22 mouse cellular contexts compared by ENCODE assay signal in genomic region chr9:74923291-74923977, GRCm38 (mm10). TPM values are rescaled to one million over a fixed set of nuclear protein-coding genes. Genes with fewer than 3 reads are reported as not detected.
A peak's percentile ranks its signal among the peaks of the same experiment; 100 is the strongest.
DNase-seq lines count a peak whose midpoint lies in the region; ATAC-seq and TF ChIP-seq lines count a peak whose summit lies in the region.
"Had no signal": no experiment of that assay in that cellular context is flagged by ENCODE, and none has a peak within 500 bp of the region (broad histone marks: within the 10 kb centered on the region; RNA-seq: fewer than 3 reads in every experiment).

No protein-coding gene starts in this region.

- DNase-seq in heart, embryonic 10.5 days (ENCODE audit: low spot score) = no peak
- DNase-seq in heart, adult 11 months = no peak
- DNase-seq in kidney, adult 2 months = peak; percentile 89
- DNase-seq in testis, postnatal 14 days (ENCODE audit: low spot score) = no peak
- DNase-seq in kidney, postnatal 36 days = peak; percentile 71 to 80
- DNase-seq: adrenal gland, postnatal 36 days; cerebellum, adult 2 months; cerebellum, postnatal 14 days; forebrain, postnatal 0 days; layer of hippocampus, postnatal 36 days; left cerebral cortex, postnatal 4 days; liver, embryonic 13.5 days; lung, adult 2 months; lung, postnatal 10 days had no signal

- no peaks in the 10 kb centered on the region for H3K9me3 ChIP-seq in heart, embryonic 10.5 days
- H3K9me3 ChIP-seq in kidney, embryonic 15.5 days (replicated peaks) = no peaks in the 10 kb centered on the region
- H3K9me3 ChIP-seq: liver, embryonic 13.5 days; neural tube, embryonic 13.5 days had no signal

- H3K4me3 ChIP-seq in heart, embryonic 10.5 days = no peak overlapping the region
- no peak overlapping the region for H3K4me3 ChIP-seq in kidney, adult 2 months (ENCODE audit: insufficient read depth, low read depth, low read length)
- no peak overlapping the region for H3K4me3 ChIP-seq in kidney, embryonic 15.5 days (replicated peaks)
- no peak overlapping the region for H3K4me3 ChIP-seq in testis, adult 2 months (ENCODE audit: control insufficient read depth, low read depth, low read length)
- H3K4me3 ChIP-seq: liver, embryonic 13.5 days; neural tube, embryonic 13.5 days had no signal

- no peaks in the 10 kb centered on the region for H3K27me3 ChIP-seq in heart, embryonic 10.5 days (ENCODE audit: insufficient read depth, poor library complexity, severe bottlenecking)
- no peaks in the 10 kb centered on the region for H3K27me3 ChIP-seq in kidney, adult 2 months (replicated peaks; ENCODE audit: control insufficient read depth, insufficient read depth, low read length)
- H3K27me3 ChIP-seq in kidney, embryonic 15.5 days = no peaks in the 10 kb centered on the region
- H3K27me3 ChIP-seq in testis, adult 2 months (ENCODE audit: control insufficient read depth, insufficient read depth, low read length) = no peaks in the 10 kb centered on the region
- H3K27me3 ChIP-seq: liver, embryonic 13.5 days; neural tube, embryonic 13.5 days had no signal

- peaks cover 12% of the 10 kb centered on the region for H3K4me1 ChIP-seq in heart, embryonic 10.5 days
- peaks cover 17% of the 10 kb centered on the region for H3K4me1 ChIP-seq in kidney, adult 2 months (ENCODE audit: control insufficient read depth, insufficient read depth, low read length)
- peaks cover 16% of the 10 kb centered on the region for H3K4me1 ChIP-seq in kidney, embryonic 15.5 days
- no peaks in the 10 kb centered on the region; the same call in 1 of the 2 replicates for H3K4me1 ChIP-seq in testis, adult 2 months (ENCODE audit: control insufficient read depth, insufficient read depth, low read length)

- H3K36me3 ChIP-seq in heart, embryonic 10.5 days = no peaks in the 10 kb centered on the region
- no peaks in the 10 kb centered on the region for H3K36me3 ChIP-seq in kidney, adult 2 months (ENCODE audit: control insufficient read depth, insufficient read depth, low read length)
- H3K36me3 ChIP-seq in kidney, embryonic 15.5 days = no peaks in the 10 kb centered on the region
- no peaks in the 10 kb centered on the region for H3K36me3 ChIP-seq in testis, adult 2 months (ENCODE audit: control insufficient read depth, insufficient read depth, low read length)
- H3K36me3 ChIP-seq: liver, embryonic 13.5 days; neural tube, embryonic 13.5 days had no signal

- no peak overlapping the region for H3K4me2 ChIP-seq in kidney, embryonic 15.5 days
- H3K4me2 ChIP-seq: hindbrain, embryonic 14.5 days; liver, embryonic 13.5 days; neural tube, embryonic 13.5 days had no signal

- no peak for TF ChIP-seq CTCF in kidney, adult 2 months (conservative IDR thresholded peaks at IDR 0.05; ENCODE audit: insufficient read depth, insufficient read length, low read depth, low read length)
- TF ChIP-seq CTCF in testis, adult 2 months (IDR thresholded peaks at IDR 0.05; ENCODE audit: control insufficient read depth, insufficient read depth, insufficient replicate concordance, low read depth, low read length) = no peak

- 0 out of 2 replicates have a peak overlapping the region, but pooled peaks have one; percentile 6 for H3K27ac ChIP-seq in heart, embryonic 10.5 days
- peak overlapping the region; percentile 91 for H3K27ac ChIP-seq in kidney, adult 2 months (ENCODE audit: insufficient read depth, low read depth, low read length)
- no peak overlapping the region for H3K27ac ChIP-seq in kidney, embryonic 15.5 days
- peak overlapping the region; percentile 61 for H3K27ac ChIP-seq in testis, adult 2 months (ENCODE audit: control insufficient read depth, insufficient read depth, low read depth, low read length)
- H3K27ac ChIP-seq: hindbrain, embryonic 14.5 days; liver, embryonic 13.5 days; macrophage; neural tube, embryonic 13.5 days had no signal

- H3K9ac ChIP-seq in kidney, embryonic 15.5 days = no peak overlapping the region
- H3K9ac ChIP-seq: forebrain, postnatal 0 days; hindbrain, embryonic 14.5 days; liver, embryonic 13.5 days; neural tube, embryonic 13.5 days had no signal

- no peak for ATAC-seq in kidney, embryonic 15.5 days (replicated peaks; ENCODE audit: low FRiP score)
- no peak for ATAC-seq in cerebellum, adult (ENCODE audit: insufficient number of reproducible peaks, low FRiP score, low TSS enrichment)
- ATAC-seq: CD4-positive, CD25-positive, alpha-beta regulatory T cell, adult 4 months; forebrain, postnatal 0 days; intestine, postnatal 0 days had no signal

- 87% methylated on average over 6 of the region's 6 CpGs for WGBS in heart, embryonic 10.5 days
- 67% methylated on average over 6 of the region's 6 CpGs for WGBS in kidney, adult 2 months
- WGBS in kidney, embryonic 15.5 days = 80% methylated on average over 6 of the region's 6 CpGs

- no peak for TF ChIP-seq POLR2A in kidney, adult 2 months (IDR thresholded peaks at IDR 0.05; ENCODE audit: low read depth, low read length)
- TF ChIP-seq POLR2A in testis, adult 2 months (IDR thresholded peaks at IDR 0.05; ENCODE audit: control insufficient read depth, low read depth, low read length) = no peak

RNA-seq across cellular contexts. Expression of gene Fam214a, which starts 29.2 kb away (rescaled TPM):
- polyA plus RNA-seq in heart, embryonic 10.5 days (2016; fragmentation: Nextera tagmentation; extraction: Ambion mirVana) = 7.3 and 9.2 TPM in 2 replicates
- 12.1 and 12.8 TPM in 2 replicates for polyA plus RNA-seq in kidney, adult 2 months (2012; rRNA removed)
- 11.1 and 12.0 TPM in 2 replicates for polyA plus RNA-seq in kidney, embryonic 15.5 days (2015; fragmentation: Nextera tagmentation; extraction: Ambion mirVana)
- 12.1 and 13.8 TPM in 2 replicates for polyA plus RNA-seq in testis, adult 2 months (2012; rRNA removed)

Comparison
In these comparisons a context has a peak if more than half of its experiments do, and no peak if none do; other contexts are left out.
1. DNase-seq: peak in kidney, adult 2 months (single experiment) and kidney, postnatal 36 days (2 of 2); none in heart, embryonic 10.5 days (single experiment), heart, adult 11 months (single experiment) and testis, postnatal 14 days (single experiment).